Mouse (Mus musculus) hindbrain, embryonic 13.5 days (tissue): Measurements from ENCODE around the gene Scube3. TPM values are rescaled to one million over a fixed set of nuclear protein-coding genes. Genes with fewer than 3 reads are reported as not detected.

ENCODE experiments used
- ATAC-seq: fragments of 200-750 bp; cut with Nextera tagmentation; 2 replicates; pipeline ENCODE4 v1.8.0; 2017; ENCODE audit warnings: moderate TSS enrichment; ENCODE audit not compliant: low FRiP score
- H3K27ac ChIP-seq: fragments of 300-500 bp; sonication (generic); 2 replicates; pipeline ENCODE4 v1.5.1; 2015; ENCODE audit warnings: inconsistent platforms, mild to moderate bottlenecking, moderate library complexity
- H3K27me3 ChIP-seq: fragments of 300-500 bp; sonication (generic); 2 replicates; pipeline ENCODE4 v1.6.1; 2015; ENCODE audit warnings: mild to moderate bottlenecking, inconsistent platforms
- H3K36me3 ChIP-seq: fragments of 300-500 bp; sonication (generic); 2 replicates; pipeline ENCODE4 v1.6.1; 2015; ENCODE audit warnings: mild to moderate bottlenecking, inconsistent platforms
- H3K4me1 ChIP-seq: fragments of 300-500 bp; sonication (generic); replicated peaks from 2 replicates; pipeline ENCODE4 v1.6.1; 2015; ENCODE audit warnings: inconsistent platforms
- H3K4me2 ChIP-seq: fragments of 300-500 bp; sonication (generic); 2 replicates; pipeline ENCODE4 v1.6.1; 2015; ENCODE audit warnings: inconsistent platforms, mild to moderate bottlenecking, moderate library complexity
- H3K4me3 ChIP-seq: fragments of 300-500 bp; sonication (generic); 2 replicates; pipeline ENCODE4 v1.5.1; 2015; ENCODE audit warnings: mild to moderate bottlenecking, inconsistent platforms
- H3K9ac ChIP-seq: fragments of 300-500 bp; sonication (generic); 2 replicates; pipeline ENCODE4 v1.6.1; 2015; ENCODE audit warnings: mild to moderate bottlenecking, inconsistent platforms
- H3K9me3 ChIP-seq: fragments of 300-500 bp; sonication (generic); 2 replicates; pipeline ENCODE4 v1.6.1; 2016; ENCODE audit warnings: inconsistent platforms
- WGBS: fragments of 180-500 bp; shearing (Covaris S2); methylation state at CpG from one replicate; pipeline ENCODE4 v1.1.7; 2015; 5-methylcytosine and 5-hydroxymethylcytosine counted together
- polyA plus RNA-seq: library from polyadenylated mRNA; unstranded; fragments of >200 nt; fragmentation: Nextera tagmentation; extraction: Ambion mirVana; gene quantifications from 2 replicates; pipeline ENCODE4 v1.2.1, GENCODE M21; 2015

The Scube3 gene
- polyA plus RNA-seq: 5.1 and 5.7 TPM in 2 replicates

DNA sequence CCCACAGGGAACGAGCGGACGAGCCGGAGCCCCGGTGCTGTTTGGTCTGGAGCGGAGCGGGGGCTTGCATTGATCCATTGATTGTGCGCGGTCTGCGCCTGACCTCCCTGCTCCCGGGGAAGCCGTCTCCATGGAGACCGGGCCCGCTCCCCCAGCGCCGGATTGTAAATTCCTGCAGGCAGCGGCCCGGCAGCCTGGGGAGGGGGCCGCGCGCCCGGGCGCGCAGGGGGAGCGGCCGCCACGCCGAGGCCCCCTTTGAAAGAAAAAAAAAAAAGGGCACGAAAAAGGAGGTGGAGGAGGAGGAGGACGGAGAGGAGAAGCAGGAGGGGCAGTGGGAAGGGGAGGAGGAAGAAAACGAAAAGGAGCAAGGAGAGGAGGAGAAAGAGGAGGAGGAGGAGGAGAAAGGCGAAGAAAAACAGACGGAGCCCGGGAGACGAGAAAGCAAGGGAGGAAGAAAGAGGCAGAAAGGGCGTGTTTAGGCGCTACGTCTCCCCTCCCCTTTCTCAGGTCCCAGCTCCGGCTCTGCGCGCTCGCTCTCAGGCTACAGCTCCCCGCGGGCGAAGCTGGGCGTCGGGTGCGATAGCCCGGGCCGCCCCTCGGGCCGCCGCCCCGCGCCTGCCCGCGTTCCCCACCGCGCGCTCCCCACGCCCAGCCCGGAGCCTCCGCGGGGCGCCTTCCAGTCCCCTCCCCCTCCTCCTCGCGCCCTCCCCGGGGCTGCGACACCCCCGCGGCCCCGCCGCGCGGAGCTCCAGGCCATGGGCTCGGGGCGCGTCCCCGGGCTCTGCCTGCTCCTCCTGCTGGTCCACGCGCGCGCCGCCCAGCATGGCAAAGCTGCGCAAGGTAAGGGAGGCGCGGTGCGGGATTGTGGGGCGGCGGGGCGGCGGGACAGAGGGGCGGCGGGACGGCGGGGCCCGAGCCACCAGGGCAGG, at the start of gene Scube3:
Scube3 (plus strand) TSS at position 371 of the 929 bp plus-strand sequence.
- ATAC-seq: peak; percentile 65
- peak within 1 kb of the TSS; percentile 73 for H3K4me3 ChIP-seq
- WGBS: 2% methylated on average over 66 of the region's 97 CpGs
- H3K36me3 ChIP-seq: no peaks in the 10 kb centered on the region
- peaks cover 9% of the 10 kb centered on the region; the same call in 1 of the 2 replicates for H3K27me3 ChIP-seq
- H3K4me1 ChIP-seq: peaks cover 65% of the 10 kb centered on the region
- H3K9me3 ChIP-seq: no peaks in the 10 kb centered on the region
- H3K9ac ChIP-seq: peak within 1 kb of the TSS; percentile 88
- H3K27ac ChIP-seq: peak within 1 kb of the TSS; percentile 93
- peak within 1 kb of the TSS; percentile 85 for H3K4me2 ChIP-seq

DNA sequence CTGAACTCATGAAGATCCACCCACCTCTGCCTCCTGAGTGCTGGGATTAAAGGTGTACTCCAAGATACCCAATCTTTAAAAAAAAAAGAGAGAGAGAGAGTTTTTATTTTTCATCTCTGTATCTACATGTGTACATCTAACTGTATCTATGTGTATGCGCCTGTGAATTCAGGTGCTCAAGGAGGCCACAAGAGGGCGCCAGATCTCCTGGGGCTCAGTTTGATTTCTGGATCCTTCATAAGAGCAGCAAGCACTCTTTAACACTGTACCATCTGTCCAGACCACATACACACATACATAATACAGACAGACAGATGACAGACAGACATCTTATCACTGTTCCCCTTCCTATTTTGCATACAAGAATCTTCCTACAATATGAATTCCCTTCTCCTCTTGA, 49.6 kb upstream of the Scube3 start:
- H3K4me2 ChIP-seq: no peak overlapping the region
- no peaks in the 10 kb centered on the region for H3K36me3 ChIP-seq
- WGBS: 92% methylated on average over 2 of the region's 2 CpGs
- H3K9ac ChIP-seq: no peak overlapping the region
- H3K9me3 ChIP-seq: 0 out of 2 replicates have a peak, but pooled peaks cover 2% of the 10 kb centered on the region
- ATAC-seq: no peak
- H3K27ac ChIP-seq: no peak overlapping the region
- H3K27me3 ChIP-seq: no peaks in the 10 kb centered on the region
- H3K4me3 ChIP-seq: no peak overlapping the region
- peaks cover 3% of the 10 kb centered on the region for H3K4me1 ChIP-seq

DNA sequence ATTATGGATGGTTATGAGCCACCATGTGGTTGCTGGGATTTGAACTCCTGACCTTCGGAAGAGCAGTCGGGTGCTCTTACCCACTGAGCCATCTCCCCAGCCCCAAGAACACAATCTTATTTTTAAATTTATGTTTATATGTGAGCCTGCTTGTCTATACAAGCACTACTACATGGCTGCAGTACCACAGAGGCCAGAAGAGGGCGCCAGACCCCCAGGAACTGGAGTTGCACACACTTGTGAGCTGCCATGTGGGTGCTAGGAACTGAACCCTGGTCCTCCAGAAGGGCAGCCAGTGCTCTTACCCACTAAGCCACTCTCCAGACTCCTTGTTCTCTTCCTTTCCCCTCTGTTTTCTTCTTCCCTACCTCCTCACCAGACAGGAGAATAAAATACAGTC, 48.1 kb upstream of the Scube3 start:
- Histone ChIP-seq H3K9ac (no peak overlapping the region), H3K9me3 (0 out of 2 replicates have a peak, but pooled peaks cover 2% of the 10 kb centered on the region), H3K4me3 (no peak overlapping the region), H3K27ac (no peak overlapping the region), H3K27me3 (no peaks in the 10 kb centered on the region), H3K4me2 (no peak overlapping the region), H3K4me1 (0 out of 2 replicates have a peak, but pooled peaks cover 4% of the 10 kb centered on the region), H3K36me3 (no peaks in the 10 kb centered on the region)
- 71% methylated on average over 3 of the region's 3 CpGs for WGBS
- no peak for ATAC-seq

DNA sequence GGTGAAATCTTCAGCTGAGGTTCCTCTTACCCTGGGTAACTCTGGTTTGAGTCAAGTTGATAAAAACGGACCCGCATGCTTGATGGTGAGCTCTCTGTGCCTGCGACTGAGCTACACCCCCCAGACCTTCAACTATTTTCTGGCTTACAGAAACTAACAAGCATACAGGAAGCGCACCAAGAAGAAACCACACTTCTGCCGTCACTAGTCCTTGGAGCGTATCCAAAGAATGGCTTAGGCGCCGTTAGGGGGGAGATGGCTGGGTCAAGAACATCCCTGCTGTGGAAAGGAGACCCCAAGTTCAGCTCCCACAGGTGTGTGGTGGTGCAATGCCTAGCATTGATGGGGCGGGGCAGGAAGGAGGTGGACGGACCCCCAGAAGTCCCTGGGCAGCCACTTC, 45.5 kb upstream of the Scube3 start:
- Histone ChIP-seq H3K9me3 (0 out of 2 replicates have a peak, but pooled peaks cover 2% of the 10 kb centered on the region), H3K27me3 (no peaks in the 10 kb centered on the region), H3K4me1 (peaks cover 8% of the 10 kb centered on the region), H3K36me3 (no peaks in the 10 kb centered on the region), H3K9ac (no peak overlapping the region), H3K27ac (no peak overlapping the region), H3K4me2 (no peak overlapping the region), H3K4me3 (no peak overlapping the region)
- WGBS: 85% methylated on average over 10 of the region's 10 CpGs
- no peak for ATAC-seq

DNA sequence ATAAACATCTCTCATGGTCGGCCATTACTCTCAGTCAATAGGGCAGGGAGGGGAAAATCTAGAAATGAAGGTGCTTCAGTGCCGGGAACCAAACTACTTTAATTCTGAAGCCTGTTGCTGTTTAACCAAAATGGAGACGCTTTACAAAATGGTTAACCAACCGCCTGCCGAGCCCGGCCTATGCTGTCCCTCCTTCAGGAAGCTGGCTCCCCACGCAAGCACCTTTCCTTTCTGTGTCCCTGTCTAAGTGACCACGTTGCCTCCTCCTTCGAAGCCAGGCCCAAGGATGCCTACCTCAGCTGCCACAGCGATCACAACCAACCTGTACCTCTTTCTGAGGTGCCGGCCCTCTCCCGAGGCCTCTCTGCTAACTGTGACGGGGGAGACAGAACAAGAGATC, 44.6 kb upstream of the Scube3 start:
- Histone ChIP-seq H3K27ac (no peak overlapping the region), H3K4me2 (no peak overlapping the region), H3K4me1 (peaks cover 17% of the 10 kb centered on the region), H3K4me3 (no peak overlapping the region), H3K36me3 (no peaks in the 10 kb centered on the region), H3K9me3 (0 out of 2 replicates have a peak, but pooled peaks cover 2% of the 10 kb centered on the region), H3K9ac (no peak overlapping the region), H3K27me3 (no peaks in the 10 kb centered on the region)
- no peak for ATAC-seq
- 89% methylated on average over 13 of the region's 13 CpGs for WGBS

DNA sequence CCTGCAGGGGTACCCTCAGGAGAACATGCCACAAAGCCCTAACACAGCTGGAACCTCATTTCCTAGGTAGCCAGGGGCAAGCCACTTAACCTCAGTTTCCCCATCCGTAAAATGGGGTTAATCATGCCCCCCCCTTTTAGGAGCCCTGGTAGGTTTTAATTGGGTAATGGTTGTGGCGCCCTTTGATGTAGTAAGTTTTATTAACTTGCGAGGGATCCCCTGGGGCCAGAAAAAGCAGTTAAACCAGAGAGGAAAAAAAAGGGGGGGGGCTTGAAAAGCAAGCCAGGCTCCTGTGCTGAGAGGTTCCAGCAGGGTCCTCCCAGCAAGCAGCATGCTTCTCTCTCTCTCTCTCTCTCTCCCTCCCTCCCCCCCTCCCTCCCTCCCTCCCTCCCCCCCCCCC, 42.9 kb upstream of the Scube3 start:
- H3K27me3 ChIP-seq: no peaks in the 10 kb centered on the region
- no peak overlapping the region for H3K4me2 ChIP-seq
- H3K9me3 ChIP-seq: no peaks in the 10 kb centered on the region
- no peaks in the 10 kb centered on the region for H3K36me3 ChIP-seq
- ATAC-seq: no peak
- no peak overlapping the region for H3K4me3 ChIP-seq
- H3K4me1 ChIP-seq: peaks cover 17% of the 10 kb centered on the region
- no peak overlapping the region for H3K9ac ChIP-seq
- H3K27ac ChIP-seq: no peak overlapping the region
- 61% methylated on average over 3 of the region's 3 CpGs for WGBS

DNA sequence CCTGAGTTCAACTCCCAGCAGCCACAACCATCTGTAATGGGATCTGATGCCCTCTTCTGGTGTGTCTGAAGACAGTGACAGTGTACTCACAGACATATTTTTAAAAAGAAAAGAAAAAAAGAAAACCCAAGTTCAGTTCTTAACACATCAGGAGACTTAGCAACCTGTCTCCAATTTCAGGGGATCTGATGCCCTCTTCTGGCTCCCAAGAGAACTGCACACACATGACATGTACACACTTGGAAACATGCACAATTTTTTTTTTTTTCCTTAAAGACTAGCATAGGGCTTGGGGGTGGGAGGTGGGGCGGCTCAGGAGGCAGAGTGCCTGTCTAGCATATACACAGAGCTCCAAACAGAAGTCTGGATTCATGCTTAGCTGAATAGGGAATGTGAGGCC, 41.3 kb upstream of the Scube3 start:
- 89% methylated on average over 1 of the region's 1 CpGs for WGBS

DNA sequence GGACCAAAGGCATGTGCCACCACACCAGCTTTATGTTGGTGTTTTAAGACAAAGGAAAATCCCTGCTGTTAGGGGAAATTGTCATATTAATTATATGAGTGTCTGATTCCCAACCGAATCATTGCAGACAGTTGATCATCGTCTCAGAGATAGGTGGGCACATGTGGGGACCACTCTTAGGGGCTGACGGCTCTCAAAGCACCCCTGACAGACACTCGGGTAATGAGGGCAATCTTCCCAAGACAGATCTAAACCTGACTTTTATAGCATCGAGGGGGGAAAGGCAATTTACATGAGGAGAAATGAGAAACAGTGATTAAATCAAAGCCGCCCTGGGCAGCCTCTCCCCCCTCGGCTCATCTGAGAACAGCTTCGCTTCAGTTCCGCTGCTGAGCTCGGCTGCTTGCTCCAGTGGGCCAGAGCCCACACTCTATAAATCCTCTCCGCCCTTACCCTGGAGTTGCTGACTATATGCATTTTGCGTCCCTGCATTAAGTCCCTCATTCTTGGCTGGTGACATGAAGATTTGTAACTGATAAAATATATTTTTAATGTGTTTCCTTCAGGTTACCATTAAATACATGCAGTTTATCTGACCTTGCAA, 40.6 kb upstream of the Scube3 start:
- 39% methylated on average over 12 of the region's 12 CpGs for WGBS
- Histone ChIP-seq H3K4me2 (no peak overlapping the region), H3K36me3 (no peaks in the 10 kb centered on the region), H3K4me1 (peaks cover 17% of the 10 kb centered on the region), H3K9me3 (no peaks in the 10 kb centered on the region), H3K4me3 (no peak overlapping the region), H3K27me3 (no peaks in the 10 kb centered on the region), H3K27ac (peak overlapping the region; percentile 81), H3K9ac (no peak overlapping the region)
- peak; percentile 75; the same call in 1 of the 2 replicates for ATAC-seq

More for the DNA sequence above, 41.3 kb upstream of the Scube3 start:
- peaks cover 17% of the 10 kb centered on the region for H3K4me1 ChIP-seq
- no peak overlapping the region for H3K9ac ChIP-seq
- H3K27me3 ChIP-seq: no peaks in the 10 kb centered on the region
- H3K9me3 ChIP-seq: no peaks in the 10 kb centered on the region
- H3K4me2 ChIP-seq: no peak overlapping the region
- no peaks in the 10 kb centered on the region for H3K36me3 ChIP-seq
- peak overlapping the region; percentile 81 for H3K27ac ChIP-seq
- no peak for ATAC-seq
- no peak overlapping the region for H3K4me3 ChIP-seq

DNA sequence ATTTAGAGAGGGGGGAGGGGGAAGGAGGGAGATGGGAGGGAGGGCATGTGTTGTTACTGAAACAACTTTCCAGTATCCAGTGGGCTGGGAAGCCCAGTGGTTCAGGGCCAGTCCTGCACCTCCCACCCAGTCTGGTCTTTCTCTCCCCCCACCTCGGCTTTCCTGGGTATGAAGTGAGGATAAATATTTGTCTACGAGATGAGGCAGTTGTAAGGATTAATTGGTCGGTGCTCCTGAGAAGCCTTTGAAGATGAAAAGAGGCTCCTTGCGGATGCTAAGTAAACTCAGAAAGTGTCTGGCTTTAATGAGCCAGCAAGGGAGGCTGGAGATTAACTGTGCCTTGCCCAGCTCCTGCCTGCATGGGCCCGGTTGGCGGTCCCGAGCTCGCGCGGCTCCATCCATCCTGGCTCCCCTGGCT, 40.0 kb upstream of the Scube3 start:
- Histone ChIP-seq H3K4me3 (no peak overlapping the region), H3K9ac (no peak overlapping the region), H3K27me3 (no peaks in the 10 kb centered on the region), H3K36me3 (no peaks in the 10 kb centered on the region), H3K27ac (peak overlapping the region; percentile 81), H3K4me1 (peaks cover 20% of the 10 kb centered on the region), H3K4me2 (no peak overlapping the region), H3K9me3 (no peaks in the 10 kb centered on the region)
- no peak for ATAC-seq
- 38% methylated on average over 10 of the region's 10 CpGs for WGBS

DNA sequence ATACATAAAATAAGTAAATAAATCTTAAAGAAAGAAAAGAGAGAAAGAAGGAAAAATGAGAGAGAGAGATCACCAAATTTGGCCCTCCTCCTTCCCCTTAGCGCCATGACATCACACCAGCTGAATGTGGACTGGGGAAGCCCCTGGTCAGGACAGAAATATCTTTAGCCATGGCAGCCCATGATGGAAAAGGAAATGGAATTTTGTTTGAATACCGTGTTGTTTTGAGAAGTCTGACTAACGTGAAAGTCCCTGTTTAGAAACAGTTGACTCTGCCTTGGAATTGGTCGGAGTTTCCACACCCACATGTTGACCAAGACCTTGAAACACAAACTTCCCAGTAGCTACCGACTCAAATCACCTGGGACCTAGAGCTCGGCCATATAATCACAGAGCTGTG, 37.5 kb upstream of the Scube3 start:
- H3K4me2 ChIP-seq: no peak overlapping the region
- H3K9me3 ChIP-seq: no peaks in the 10 kb centered on the region
- no peak overlapping the region for H3K4me3 ChIP-seq
- no peaks in the 10 kb centered on the region for H3K27me3 ChIP-seq
- no peak overlapping the region for H3K9ac ChIP-seq
- H3K36me3 ChIP-seq: no peaks in the 10 kb centered on the region
- no peak for ATAC-seq
- H3K27ac ChIP-seq: no peak overlapping the region
- peaks cover 22% of the 10 kb centered on the region for H3K4me1 ChIP-seq
- 77% methylated on average over 6 of the region's 6 CpGs for WGBS

DNA sequence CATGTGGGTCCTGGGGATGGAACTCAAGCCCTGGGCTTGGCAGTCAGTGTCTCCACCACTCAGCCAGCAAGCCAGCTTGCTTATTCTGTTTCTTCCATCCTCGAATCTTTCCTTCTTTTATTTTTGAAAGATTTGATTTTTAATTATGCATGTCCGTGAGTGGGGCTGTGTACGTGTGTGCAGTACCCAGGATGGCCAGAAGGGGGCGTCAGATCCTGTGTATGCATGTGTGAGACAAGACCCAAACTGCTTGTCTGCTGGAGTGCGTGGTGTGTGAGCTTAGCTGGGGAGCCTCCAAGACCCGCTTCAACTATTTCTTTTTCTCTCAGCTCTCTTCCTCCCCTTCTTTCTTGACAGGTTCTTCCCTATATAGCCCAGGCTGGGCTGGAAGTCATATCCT, 35.6 kb upstream of the Scube3 start:
- Histone ChIP-seq H3K27ac (no peak overlapping the region), H3K9me3 (no peaks in the 10 kb centered on the region), H3K4me2 (no peak overlapping the region), H3K36me3 (no peaks in the 10 kb centered on the region), H3K27me3 (no peaks in the 10 kb centered on the region), H3K4me3 (no peak overlapping the region), H3K4me1 (peaks cover 19% of the 10 kb centered on the region), H3K9ac (no peak overlapping the region)
- ATAC-seq: no peak
- 82% methylated on average over 6 of the region's 6 CpGs for WGBS

DNA sequence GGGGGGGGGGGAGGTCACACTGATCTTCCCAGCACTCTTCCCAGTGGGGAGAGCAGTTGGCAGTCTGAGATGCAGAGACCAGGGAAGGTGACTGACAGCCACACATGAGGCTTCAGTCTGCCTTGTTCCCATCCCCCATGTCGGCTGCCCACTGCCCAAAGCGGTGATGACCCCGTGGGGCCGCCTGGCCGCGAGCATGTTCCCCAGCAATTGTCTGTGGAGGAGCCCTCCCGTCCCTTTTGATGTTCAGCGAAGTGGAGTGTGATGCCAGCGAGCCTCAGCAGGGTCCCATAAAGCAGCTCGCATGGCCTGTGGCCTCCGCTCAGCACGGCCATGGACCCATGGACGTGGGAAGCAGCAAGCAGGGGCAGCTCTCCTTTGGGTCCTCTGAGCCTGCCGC, 34.7 kb upstream of the Scube3 start:
- Histone ChIP-seq H3K9me3 (no peaks in the 10 kb centered on the region), H3K9ac (no peak overlapping the region; the same call in 1 of the 2 replicates), H3K4me3 (no peak overlapping the region), H3K27ac (no peak overlapping the region), H3K27me3 (no peaks in the 10 kb centered on the region), H3K36me3 (no peaks in the 10 kb centered on the region), H3K4me2 (no peak overlapping the region), H3K4me1 (peaks cover 10% of the 10 kb centered on the region)
- ATAC-seq: no peak
- WGBS: 4% methylated on average over 14 of the region's 14 CpGs
